Mouse (Mus musculus): ENCODE measurements around the gene Arl5c. TPM values are rescaled to one million over a fixed set of nuclear protein-coding genes. Genes with fewer than 3 reads are reported as not detected.
"Not testable (repeated sequence)": the region's sequence is repeated elsewhere in the genome, so short reads cannot be mapped to it uniquely, and the experiment has no call there.

Gene Arl5c
- total RNA-seq, 2 experiments from 2014 or later = 0.89 to 1.7 TPM

- intact Hi-C loops (cut with DNase I) = no loop called here
- DNase-seq (ENCODE audit: low spot score in 2 of 2) = no peak
Measured at GRCm38 (mm10) chr11:97947426-97947825, 48.6 kb downstream of the Arl5c start.

GRCm38 (mm10) chr11:97945738-97946289 lies 50.2 kb downstream of the Arl5c start:
- not testable (repeated sequence) for DNase-seq (ENCODE audit: low spot score in 2 of 2)

GRCm38 (mm10) chr11:97945031-97945430 lies 51.0 kb downstream of the Arl5c start:
- DNase-seq (ENCODE audit: low spot score in 2 of 2) = peak in 1 of 2 experiments; percentile 75
- intact Hi-C loops (cut with DNase I) = no loop called here

More at GRCm38 (mm10) chr11:97945738-97946289, 50.2 kb downstream of the Arl5c start:
- intact Hi-C loops (cut with DNase I) = not testable (repeated sequence)

- intact Hi-C loops (cut with DNase I) = no loop called here
- DNase-seq (ENCODE audit: low spot score in 2 of 2) = no peak
Measured at GRCm38 (mm10) chr11:97943256-97943655, 52.7 kb downstream of the Arl5c start.

GRCm38 (mm10) chr11:97942420-97943111 lies 53.4 kb downstream of the Arl5c start:
- intact Hi-C loops (cut with DNase I) = no loop called here
- DNase-seq (ENCODE audit: low spot score in 2 of 2) = no peak

Small RNA genes lying within 50 kb of the gene (microRNA-seq; reads per million reads assigned to microRNA genes)
- gene Gm22461 (0 reads per million in 2 experiments), gene Gm27597 (0 reads per million in 2 experiments)

Other genes starting within 250 kb of the Arl5c start
- gene Cwc25, start 229.6 kb downstream of the Arl5c start, total RNA-seq (2021) = 10 to 100 TPM; 18.7 to 20.2 TPM
- under 1 TPM; 0.62 to 0.78 TPM for gene 1700001P01Rik, start 220.3 kb downstream of the Arl5c start, total RNA-seq (2021)
- gene Rpl23, start 213.7 kb downstream of the Arl5c start, total RNA-seq (2021) = 100 to 1,000 TPM; 340 to 351 TPM
- gene Lasp1, start 197.2 kb downstream of the Arl5c start, total RNA-seq (2021) = 100 to 1,000 TPM; 192 to 202 TPM
- gene B230217C12Rik, start 155.4 kb downstream of the Arl5c start, total RNA-seq (2021) = 10 to 100 TPM; 75.4 to 75.9 TPM
- gene Fbxo47, start 112.0 kb downstream of the Arl5c start, total RNA-seq (2021) = 1 to 10 TPM; 1.8 to 2.1 TPM
- gene Plxdc1, start 9.7 kb downstream of the Arl5c start, total RNA-seq (2021) = 10 to 100 TPM; 22.0 to 22.4 TPM
- gene Cacnb1, start 26.9 kb upstream of the Arl5c start, total RNA-seq (2021) = 100 to 1,000 TPM; 155 to 167 TPM
- 100 to 1,000 TPM; 560 to 589 TPM for gene Rpl19, start 30.5 kb upstream of the Arl5c start, total RNA-seq (2021)
- 10 to 100 TPM; 63.4 to 76.9 TPM for gene Stac2, start 57.3 kb upstream of the Arl5c start, total RNA-seq (2021)
- gene Fbxl20, start 154.2 kb upstream of the Arl5c start, total RNA-seq (2021) = 10 to 100 TPM; 35.5 to 39.4 TPM
- gene Med1, start 197.1 kb upstream of the Arl5c start, total RNA-seq (2021) = 10 to 100 TPM; 49.6 to 49.7 TPM
- 10 to 100 TPM; 35.2 to 38.8 TPM for gene Cdk12, start 206.9 kb upstream of the Arl5c start, total RNA-seq (2021)

All from left cerebral cortex, postnatal 25 days (tissue).